Mouse (Mus musculus): ENCODE measurements at regions not wholly inside any gene's neighbourhood (a gene's known extent, or its start where the extent isn't known, plus 50 kb on each side); places are given as distances from the start of the nearest gene placed in this dataset.

DNA sequence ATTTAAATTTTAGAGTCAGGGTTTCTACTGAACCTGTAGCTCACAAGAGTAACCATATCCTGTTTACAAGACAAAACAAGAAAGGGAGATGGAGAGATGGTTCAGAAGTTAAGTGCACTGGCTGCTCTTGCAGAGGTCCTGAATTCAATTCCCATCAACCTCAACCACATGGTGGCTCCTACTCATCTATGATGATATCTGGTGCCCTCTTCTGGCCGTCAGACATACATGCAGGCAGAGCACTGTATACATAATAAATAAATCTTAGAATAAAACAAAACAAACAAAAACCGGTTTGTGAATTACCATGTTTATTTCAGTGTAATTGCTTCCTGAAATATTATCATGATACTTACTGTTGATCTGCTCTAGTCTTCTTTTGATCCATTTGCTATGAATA lies 845.4 kb downstream of the Pcdh18 start:
- in situ Hi-C loops (cut with MboI, MseI), result no loop called here

GRCm38 (mm10) chr3:48890403-48890802 lies 866.7 kb downstream of the Pcdh18 start:
- in situ Hi-C loops (cut with MboI, MseI), result no loop called here

DNA sequence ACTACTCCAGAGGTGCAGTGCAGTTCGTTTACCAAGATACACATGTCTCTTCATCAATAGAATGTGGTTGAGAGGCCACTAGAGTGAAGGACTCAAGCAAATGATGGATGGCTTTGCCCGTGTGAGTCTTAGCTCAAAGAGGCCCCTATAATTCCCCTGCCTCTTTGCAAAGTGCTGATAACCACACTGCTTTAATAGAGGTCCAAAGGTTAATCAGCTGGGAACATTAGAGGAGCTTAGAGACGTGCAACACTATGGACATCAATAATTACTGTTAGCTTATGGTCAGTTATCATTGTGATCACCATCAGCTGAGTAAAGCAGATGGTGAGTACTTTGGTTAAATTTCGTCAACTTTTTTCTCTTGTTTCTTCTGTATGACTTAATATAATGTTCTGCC lies 869.2 kb downstream of the Pcdh18 start:
- in situ Hi-C loops (cut with MboI, MseI), result no loop called here

DNA sequence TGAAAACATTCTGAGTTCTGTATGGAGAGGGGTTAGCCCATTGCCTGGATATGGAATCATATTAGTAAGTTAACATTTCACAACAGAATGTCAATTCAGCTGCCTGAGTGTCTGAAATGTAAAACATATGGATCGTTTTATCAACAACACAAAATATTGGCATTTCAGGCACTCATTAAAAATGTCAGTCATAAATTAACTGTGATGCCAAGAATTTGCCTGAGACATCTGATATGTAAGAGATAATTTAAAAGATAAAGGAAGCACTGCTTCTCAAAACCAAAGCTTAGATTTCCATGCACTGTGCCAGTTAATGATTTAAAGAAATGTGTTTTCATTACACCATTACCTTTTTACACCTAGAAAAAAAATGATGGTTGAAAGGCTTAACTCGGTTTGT lies 887.6 kb downstream of the Pcdh18 start:
- in situ Hi-C loops (cut with MboI, MseI), result no loop called here

- in situ Hi-C loops (cut with MboI, MseI), result no loop called here
Measured at GRCm38 (mm10) chr3:48846049-48846653, 911.0 kb downstream of the Pcdh18 start.

GRCm38 (mm10) chr3:48840692-48841091 lies 916.4 kb downstream of the Pcdh18 start:
- in situ Hi-C loops (cut with MboI, MseI), result no loop called here

GRCm38 (mm10) chr3:48823360-48823759 lies 933.8 kb downstream of the Pcdh18 start:
- in situ Hi-C loops (cut with MboI, MseI), result no loop called here

- in situ Hi-C loops (cut with MboI, MseI), result no loop called here
Measured at GRCm38 (mm10) chr3:48804398-48804797, 952.7 kb downstream of the Pcdh18 start.

DNA sequence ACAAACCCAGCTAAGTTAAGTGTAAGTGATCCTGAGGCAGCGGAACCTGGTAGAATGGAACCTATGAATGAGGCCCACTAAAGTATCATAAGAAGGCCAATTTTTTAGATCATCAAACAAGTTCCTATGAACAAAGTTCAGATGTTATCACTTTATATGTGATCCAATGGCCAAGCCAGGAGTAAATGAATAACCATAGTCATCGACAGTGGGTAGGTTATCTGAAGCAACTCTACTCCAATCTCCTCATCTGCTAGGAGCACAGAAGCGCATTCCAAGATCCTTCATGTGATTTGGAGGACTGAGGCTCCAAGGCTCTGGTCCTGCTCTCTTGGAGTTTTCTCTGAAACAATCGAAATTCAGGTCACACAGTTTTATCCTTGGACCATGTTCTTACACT lies 985.4 kb downstream of the Pcdh18 start:
- in situ Hi-C loops (cut with MboI, MseI), result loop anchor here (10.0 kb wide), 1 partner anchor 497 kb away; no protein-coding TSS in a partner anchor

Data from T-helper 1 cell (primary cell).